Mouse (Mus musculus) embryonic fibroblast, embryonic 13.5 days (primary cell): ENCODE data around the gene Tmem59l.

ENCODE experiments used
- CTCF ChIP-seq: IDR thresholded peaks from 2 replicates; pipeline ENCODE4 v1.5.1; 2011; ENCODE audit warnings: mild to moderate bottlenecking, control low read depth, low read length, moderate library complexity, borderline replicate concordance; ENCODE audit not compliant: insufficient read depth
- POLR2A ChIP-seq: IDR thresholded peaks from 2 replicates; pipeline ENCODE4 v1.6.1; 2011; ENCODE audit warnings: low read depth, mild to moderate bottlenecking, control low read depth, low read length, moderate library complexity

DNA sequence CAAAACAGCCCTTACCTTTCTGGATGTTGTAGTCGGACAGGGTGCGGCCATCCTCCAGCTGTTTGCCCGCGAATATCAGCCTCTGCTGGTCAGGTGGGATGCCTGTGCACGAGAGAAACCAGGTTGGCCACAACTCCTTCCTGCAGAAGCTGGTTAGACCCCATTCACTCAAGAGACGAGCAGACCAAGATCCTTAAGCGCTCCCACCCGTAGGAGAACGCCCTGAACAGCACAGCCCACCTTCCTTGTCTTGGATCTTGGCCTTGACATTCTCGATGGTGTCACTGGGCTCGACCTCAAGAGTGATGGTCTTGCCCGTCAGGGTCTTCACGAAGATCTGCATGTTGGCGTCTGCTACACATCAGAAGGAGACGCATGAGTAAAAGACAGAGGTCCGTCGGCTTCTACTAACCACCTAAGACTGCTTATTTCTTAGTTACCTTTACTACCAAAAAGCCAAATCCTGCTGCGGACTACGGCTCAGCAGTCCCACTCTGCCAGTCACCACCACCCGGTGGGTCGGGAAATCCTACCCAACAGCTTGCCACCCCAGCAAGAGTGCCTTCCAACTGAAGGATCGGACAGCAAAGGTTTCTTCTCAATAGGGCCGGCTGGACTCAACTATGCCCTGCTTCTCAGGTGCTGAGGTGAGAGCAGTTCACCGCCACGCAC is 22.3 kb upstream of the Tmem59l start:
- TF ChIP-seq POLR2A (no peak), CTCF (no peak)
